Mouse (Mus musculus): Measurements from ENCODE around the gene Smndc1.
"Not testable (repeated sequence)": the region's sequence is repeated elsewhere in the genome, so short reads cannot be mapped to it uniquely, and the experiment has no call there.

Gene Smndc1

GRCm38 (mm10) chr19:53412149-53412848 is 21.9 kb upstream of the Smndc1 start:
- no peak for DNase-seq

DNA sequence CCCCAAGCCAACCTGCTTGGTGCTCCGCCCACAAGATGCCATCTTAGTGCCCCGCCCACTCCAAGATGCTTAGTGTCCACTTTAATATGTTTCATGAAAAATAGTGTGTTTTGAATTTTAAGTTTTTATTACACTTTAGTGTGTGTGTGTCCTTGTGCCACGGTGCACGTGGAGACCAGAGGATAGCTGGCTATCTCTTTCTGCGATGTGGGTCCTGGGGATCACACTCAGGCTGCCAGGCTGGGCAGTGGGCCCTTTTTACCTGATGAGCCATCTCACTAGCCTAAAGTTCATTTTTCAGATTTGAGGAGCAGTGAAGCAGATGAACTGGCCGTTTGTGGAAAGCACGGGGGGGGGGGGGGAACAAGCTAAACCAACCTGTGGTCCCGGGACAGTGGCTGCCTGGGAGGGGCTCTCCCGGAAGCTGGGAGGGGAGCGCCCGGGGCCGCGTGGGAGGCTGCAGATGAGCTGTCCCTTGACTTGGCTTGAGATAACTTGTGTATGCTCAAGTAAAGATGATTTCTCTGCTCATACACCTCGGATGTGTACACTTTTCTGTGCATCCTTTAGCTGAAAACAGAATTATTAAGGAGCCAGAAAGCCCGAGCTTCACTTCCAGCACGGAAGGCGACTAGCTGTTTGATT is 19.4 kb upstream of the Smndc1 start:
- no peak for DNase-seq

- no peak for DNase-seq
These were observed 18.0 kb upstream of the Smndc1 start for GRCm38 (mm10) chr19:53408398-53408797.

DNA sequence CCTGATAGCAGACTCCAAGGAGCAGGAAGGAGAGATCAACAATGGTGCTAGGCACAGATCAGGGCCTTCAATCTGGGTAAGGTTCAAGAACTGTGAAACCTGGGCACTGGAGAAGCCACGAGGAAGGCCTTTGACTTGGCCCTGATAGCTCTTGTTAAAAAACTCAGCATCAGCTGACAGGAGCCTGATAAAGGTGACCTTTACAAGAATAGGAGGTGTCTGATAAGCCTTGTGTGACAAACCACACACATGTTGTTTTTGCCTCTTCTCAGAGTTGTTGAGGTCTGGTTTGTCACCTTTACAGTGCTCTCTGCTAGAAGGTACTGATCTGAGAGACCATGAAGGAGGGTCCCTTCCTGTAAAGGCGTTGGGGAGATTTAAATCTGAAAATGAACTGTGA is 17.0 kb upstream of the Smndc1 start:
- DNase-seq, result no peak

- no peak for DNase-seq
These were observed 15.4 kb upstream of the Smndc1 start for GRCm38 (mm10) chr19:53405810-53406209.

- peak; percentile 92 to 95 for DNase-seq
These were observed 14.5 kb upstream of the Smndc1 start for GRCm38 (mm10) chr19:53404837-53405356.

DNA sequence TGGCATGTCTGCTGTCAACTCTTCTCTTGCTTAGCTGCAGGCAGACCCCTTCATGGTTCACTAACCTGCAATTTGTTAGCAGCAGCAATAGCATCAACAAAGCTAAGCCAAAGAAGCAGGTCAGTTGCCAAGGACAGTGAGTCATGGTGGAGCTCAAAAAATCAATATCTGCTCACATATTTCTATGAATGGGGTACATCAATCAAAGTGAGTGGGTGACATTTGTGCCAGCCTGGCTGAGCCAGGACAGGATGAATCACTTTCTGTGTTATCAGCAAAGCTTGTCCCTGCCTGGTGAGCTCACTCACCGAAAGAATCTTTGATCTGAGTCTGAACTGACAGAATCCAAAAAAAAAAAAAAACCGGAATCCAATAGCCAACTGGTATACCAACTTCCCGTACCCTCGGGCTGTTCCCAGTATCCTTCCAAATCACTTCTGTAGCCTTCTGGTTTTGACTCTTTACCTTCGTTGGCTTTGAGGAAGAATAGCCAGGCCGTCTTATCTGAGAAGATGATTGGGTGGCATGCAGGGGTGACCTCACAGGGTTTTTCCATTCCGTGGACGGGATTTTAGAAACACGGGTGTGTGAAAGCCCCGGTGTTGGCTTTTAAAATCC is 13.9 kb upstream of the Smndc1 start:
- peak; percentile 68 to 71 for DNase-seq

GRCm38 (mm10) chr19:53402741-53403432 is 12.5 kb upstream of the Smndc1 start:
- DNase-seq, result peak in 1 of 2 experiments; percentile 54

- DNase-seq, result peak in 1 of 2 experiments; percentile 57
These were observed 10.1 kb upstream of the Smndc1 start for GRCm38 (mm10) chr19:53400332-53401110.

- peak in 1 of 2 experiments; percentile 3 for DNase-seq
These were observed 8.8 kb upstream of the Smndc1 start for GRCm38 (mm10) chr19:53399213-53399612.

- DNase-seq, result peak in 1 of 2 experiments; percentile 2
These were observed 7.3 kb upstream of the Smndc1 start for GRCm38 (mm10) chr19:53397451-53398233.

DNA sequence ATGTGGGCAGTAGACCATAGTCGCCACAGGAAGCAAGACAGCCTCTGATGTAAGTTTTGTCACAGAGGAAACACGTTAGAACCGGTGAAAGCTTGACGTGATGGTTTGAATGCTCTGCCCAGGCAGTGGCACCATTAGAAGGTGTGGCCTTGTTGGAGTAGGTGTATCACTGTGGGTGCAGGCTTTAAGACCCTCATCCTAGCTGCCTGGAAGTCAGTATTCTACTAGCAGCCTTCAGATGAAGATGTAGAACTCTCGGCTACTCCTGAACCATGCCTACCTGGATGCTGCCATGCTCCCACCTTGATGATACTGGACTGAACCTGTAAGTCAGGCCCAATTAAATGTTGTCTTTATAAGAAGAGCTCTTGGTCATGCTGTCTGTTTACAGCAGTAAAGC is 5.4 kb upstream of the Smndc1 start:
- not testable (repeated sequence) for DNase-seq

DNA sequence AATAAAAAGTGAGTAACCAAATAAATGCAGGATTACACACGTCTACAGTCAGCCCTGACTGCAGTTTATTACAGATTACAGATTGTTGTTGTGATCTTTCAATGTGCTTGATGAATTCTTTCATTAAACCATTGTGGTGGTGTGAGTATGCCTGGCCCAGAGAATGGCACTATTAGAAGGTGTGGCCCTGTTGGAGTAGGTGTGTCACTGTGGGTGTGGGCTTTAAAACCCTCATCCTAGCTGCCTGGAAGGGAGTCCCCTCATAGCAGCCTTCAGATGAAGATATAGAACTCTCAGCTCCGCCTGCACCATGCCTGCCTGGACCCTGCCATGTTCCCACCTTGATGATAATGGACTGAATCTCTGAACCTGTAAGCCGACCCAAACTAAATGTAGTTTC is 4.6 kb upstream of the Smndc1 start:
- peak in 1 of 2 experiments; percentile 22 for DNase-seq

GRCm38 (mm10) chr19:53394552-53394951 is 4.2 kb upstream of the Smndc1 start:
- DNase-seq, result peak; percentile 66 to 67

- DNase-seq, result peak in 1 of 2 experiments; percentile 0
These were observed 3.3 kb upstream of the Smndc1 start for GRCm38 (mm10) chr19:53393646-53394045.

DNA sequence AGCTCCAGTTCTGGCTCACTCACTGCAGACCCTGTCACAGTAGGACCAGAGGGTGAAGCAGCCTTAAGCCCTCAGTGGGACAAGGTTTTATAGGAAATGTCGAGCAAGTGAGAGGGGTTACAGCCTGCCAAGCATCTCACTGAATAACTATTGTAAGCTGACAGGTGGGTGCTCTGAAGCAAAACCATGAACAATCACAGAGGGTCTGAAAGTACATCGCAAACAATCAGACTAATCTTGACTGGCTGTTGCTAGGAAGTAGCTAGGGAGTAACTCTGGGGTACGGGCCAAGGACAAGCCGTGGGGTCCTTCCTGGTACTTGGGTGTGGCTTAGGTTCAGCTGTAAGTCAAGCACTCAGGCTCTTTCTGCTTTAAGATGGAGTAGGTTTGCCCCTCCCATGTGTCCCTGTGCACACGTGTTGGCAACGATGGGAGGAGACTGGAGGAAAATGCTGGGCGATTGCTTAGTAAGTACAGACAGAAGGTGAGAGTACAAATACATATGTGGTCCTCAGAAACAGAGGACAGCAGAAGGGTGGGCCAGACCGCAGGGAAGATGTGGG is 2.5 kb upstream of the Smndc1 start:
- DNase-seq, result peak in 1 of 2 experiments; percentile 6

DNA sequence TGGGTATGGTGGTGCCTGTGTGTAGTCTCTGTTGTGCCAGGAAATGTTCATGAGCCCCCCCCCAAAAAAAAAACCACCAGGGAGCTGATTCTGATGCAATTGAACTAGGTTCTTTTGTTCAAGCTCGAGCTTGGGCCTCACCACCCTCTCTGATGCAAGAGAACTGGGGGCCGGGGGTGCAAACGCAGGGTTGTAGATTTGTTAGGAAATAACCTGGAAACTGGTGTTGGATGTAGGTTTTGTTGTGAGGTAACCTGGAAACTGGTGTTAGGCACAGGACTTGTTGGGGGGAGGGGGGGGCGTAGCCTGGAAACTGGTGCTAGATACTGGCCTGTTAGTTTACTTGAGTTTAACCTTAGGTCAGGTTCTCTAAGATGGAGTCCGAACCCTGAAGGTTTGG is 1.4 kb upstream of the Smndc1 start:
- peak in 1 of 2 experiments; percentile 25 for DNase-seq

- peak in 1 of 2 experiments; percentile 22 for DNase-seq
These were observed 1.0 kb upstream of the Smndc1 start for GRCm38 (mm10) chr19:53391386-53391785.

DNA sequence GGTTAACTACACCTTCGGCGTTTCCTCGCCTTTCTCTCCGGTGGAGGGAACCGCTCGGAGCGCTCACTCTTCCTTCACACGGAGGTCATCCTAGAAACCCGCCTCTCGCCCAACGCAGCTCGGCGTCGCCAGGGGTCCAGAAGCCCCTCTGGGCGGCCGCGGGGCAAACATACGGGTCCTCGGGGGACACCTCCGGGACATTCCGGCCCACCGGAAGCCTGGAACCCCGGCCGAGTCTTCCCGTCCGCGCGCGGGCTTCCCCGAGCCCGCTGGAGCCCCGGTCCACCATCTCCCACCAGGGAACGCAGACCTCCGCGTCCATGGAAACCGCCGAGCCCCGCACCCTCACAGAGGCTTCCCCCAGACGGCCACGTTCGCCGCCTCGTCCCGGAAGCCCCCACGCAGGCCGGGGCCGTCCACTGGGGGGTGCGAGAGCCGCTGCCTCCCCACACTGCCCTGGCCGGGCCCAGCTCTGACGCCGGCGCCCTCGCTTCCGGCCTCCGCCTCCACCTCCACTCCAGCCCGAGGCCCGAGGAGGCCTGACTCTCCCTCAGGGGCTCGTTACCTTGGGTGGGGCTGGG is 437 bp downstream of the Smndc1 start:
- DNase-seq, result no peak

GRCm38 (mm10) chr19:53389417-53389816 is 961 bp downstream of the Smndc1 start:
- DNase-seq, result no peak

DNA sequence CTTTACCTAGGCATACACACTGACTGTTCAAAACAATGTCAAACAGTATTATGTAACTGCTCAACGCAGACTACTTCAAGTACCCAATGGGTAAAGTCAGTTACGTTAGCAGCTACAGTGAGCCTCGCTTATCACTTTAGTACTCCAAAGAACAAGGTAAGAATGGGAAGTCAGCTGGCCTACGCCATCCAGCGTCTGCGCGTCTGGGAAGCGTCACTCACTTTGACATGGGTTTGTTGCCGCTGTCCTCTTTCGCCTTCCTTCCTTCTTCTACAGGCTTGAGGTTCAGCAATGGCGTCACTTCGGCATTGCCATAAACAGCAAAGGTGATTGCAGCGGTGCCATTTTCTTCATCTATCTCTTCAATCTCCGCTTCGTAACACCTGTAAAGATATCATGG is 7.0 kb downstream of the Smndc1 start:
- no peak for DNase-seq
